Mouse (Mus musculus) forebrain, embryonic 10.5 days (tissue): Measurements from ENCODE around the gene Aldh18a1. TPM values are rescaled to one million over a fixed set of nuclear protein-coding genes. Genes with fewer than 3 reads are reported as not detected.
"Not testable (repeated sequence)": the region's sequence is repeated elsewhere in the genome, so short reads cannot be mapped to it uniquely, and the experiment has no call there.

Experiments used
- DNase-seq: peaks from one replicate; pipeline ENCODE4 v3.0.0-alpha.2; 2017; ENCODE audit warnings: low spot score; ENCODE audit errors: extremely low spot score
- H3K27ac ChIP-seq: fragments of 300-500 bp; sonication (generic); 2 replicates; pipeline ENCODE4 v1.5.1; 2016; ENCODE audit warnings: mild to moderate bottlenecking
- H3K27me3 ChIP-seq: fragments of 300-500 bp; sonication (generic); 2 replicates; pipeline ENCODE4 v1.6.1; 2016; ENCODE audit warnings: mild to moderate bottlenecking; ENCODE audit not compliant: poor library complexity, severe bottlenecking
- H3K36me3 ChIP-seq: fragments of 300-500 bp; sonication (generic); replicated peaks from 2 replicates; pipeline ENCODE4 v1.6.1; 2016; ENCODE audit warnings: mild to moderate bottlenecking, moderate library complexity
- H3K4me1 ChIP-seq: fragments of 300-500 bp; sonication (generic); 2 replicates; pipeline ENCODE4 v1.6.1; 2016
- H3K4me3 ChIP-seq: fragments of 300-500 bp; sonication (generic); 2 replicates; pipeline ENCODE4 v1.5.1; 2016; ENCODE audit warnings: mild to moderate bottlenecking, moderate library complexity
- H3K9me3 ChIP-seq: fragments of 300-500 bp; sonication (generic); 2 replicates; pipeline ENCODE4 v1.6.1; 2016; ENCODE audit warnings: mild to moderate bottlenecking, moderate library complexity
- WGBS: fragments of 180-500 bp; shearing (Covaris S2); methylation state at CpG from one replicate; pipeline ENCODE4 v1.1.7; 2016; 5-methylcytosine and 5-hydroxymethylcytosine counted together
- polyA plus RNA-seq: library from polyadenylated mRNA; unstranded; fragments of >200 nt; fragmentation: Nextera tagmentation; extraction: Ambion mirVana; gene quantifications from 2 replicates; pipeline ENCODE4 v1.2.1, GENCODE M21; 2016

The Aldh18a1 gene
- 114 and 115 TPM in 2 replicates for polyA plus RNA-seq

DNA sequence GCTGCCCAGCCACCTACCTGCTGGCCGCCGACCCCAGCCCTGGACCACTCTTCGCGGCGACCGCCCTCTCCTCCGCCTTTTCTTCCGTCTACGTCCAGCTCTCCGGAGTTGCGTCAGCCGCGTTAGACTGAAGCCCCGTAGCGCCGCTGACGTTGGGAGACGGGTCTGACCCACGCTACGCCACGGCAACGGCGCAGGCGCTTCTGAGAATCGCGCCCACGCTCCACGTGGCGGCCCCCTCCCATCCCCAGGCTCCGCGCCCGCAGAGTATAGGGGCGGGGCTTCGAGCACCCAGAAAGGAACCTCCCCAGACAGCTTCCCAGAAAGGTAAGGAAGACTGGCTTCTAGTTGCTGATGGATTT, at the start of gene Aldh18a1:
Gene Aldh18a1, minus strand, starts transcription at position 171 of the 362 bp plus-strand sequence.
- Histone ChIP-seq H3K27me3 (no peaks in the 10 kb centered on the region), H3K36me3 (peaks cover 28% of the 10 kb centered on the region), H3K4me3 (peak within 1 kb of the TSS; percentile 77), H3K9me3 (no peaks in the 10 kb centered on the region), H3K27ac (peak within 1 kb of the TSS; percentile 91), H3K4me1 (peaks cover 24% of the 10 kb centered on the region)
- peak; percentile 94 for DNase-seq
- under 1% methylated on average over 34 of the region's 34 CpGs for WGBS

DNA sequence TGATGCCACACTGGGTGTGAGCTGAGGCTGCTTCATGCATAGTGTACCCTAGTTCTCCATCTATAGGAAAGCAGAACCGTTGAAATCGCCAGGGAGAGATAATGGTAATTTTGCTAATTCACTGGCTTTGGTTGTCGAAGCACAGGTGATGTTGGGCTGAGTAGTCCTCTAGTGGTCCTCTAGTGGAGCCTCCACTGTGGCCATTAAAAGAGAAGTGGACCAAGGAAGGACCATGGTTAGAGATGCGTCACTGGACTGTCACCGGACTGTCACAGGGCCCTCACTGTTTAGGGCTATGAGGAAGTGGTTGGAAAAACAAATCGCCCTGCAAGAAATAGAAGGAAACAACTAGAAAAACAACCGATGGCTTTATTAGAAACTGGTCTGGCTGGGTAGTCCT, 49.3 kb upstream of the Aldh18a1 start:
- Histone ChIP-seq H3K27ac (no peak overlapping the region), H3K9me3 (no peaks in the 10 kb centered on the region), H3K4me1 (no peaks in the 10 kb centered on the region), H3K4me3 (no peak overlapping the region), H3K27me3 (no peaks in the 10 kb centered on the region), H3K36me3 (no peaks in the 10 kb centered on the region)
- WGBS = 83% methylated on average over 7 of the region's 7 CpGs
- DNase-seq = no peak

DNA sequence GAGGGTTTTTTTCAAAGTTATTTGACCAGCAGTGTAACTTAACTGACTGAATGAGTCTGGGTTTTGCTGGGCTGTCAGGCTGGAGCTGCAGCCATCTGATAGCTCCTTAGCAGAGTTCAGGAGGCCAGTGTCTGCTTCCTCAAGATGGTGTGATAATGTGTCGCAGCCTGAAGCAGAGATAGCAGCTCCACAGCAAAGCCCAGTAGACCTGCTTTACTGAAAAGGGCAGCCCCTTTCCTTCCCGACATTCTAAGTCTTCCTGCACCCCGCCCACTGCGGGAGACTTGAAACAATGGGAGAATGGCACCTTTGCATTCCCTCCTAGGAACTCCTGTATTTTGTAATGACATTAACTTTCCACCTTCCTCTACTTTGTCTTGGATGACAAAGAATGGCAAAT, 48.8 kb upstream of the Aldh18a1 start:
- Histone ChIP-seq H3K4me1 (no peaks in the 10 kb centered on the region), H3K27ac (no peak overlapping the region), H3K9me3 (no peaks in the 10 kb centered on the region), H3K4me3 (no peak overlapping the region), H3K36me3 (no peaks in the 10 kb centered on the region), H3K27me3 (no peaks in the 10 kb centered on the region)
- 68% methylated on average over 4 of the region's 4 CpGs for WGBS
- DNase-seq = no peak

DNA sequence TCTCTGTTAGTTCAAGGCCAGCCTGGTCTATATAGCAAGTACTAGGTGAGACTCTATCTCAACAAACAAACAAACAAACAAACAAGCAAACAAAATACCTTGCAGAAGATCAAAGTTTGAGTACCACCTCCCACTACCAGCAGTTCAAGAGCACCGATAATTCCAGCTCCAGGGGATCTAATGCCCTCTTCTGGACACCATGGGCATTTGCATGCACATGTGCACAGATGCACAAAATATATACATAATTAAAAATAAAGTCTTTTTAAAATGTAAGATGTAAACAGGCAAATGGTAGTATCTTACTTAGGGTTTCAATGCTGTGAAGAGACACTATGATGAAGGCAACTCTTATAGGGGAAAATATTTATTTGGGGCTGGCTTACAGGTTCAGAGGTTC, 44.9 kb upstream of the Aldh18a1 start:
- WGBS = 58% methylated on average over 1 of the region's 1 CpGs
- Histone ChIP-seq H3K9me3 (no peaks in the 10 kb centered on the region), H3K27ac (no peak overlapping the region), H3K4me3 (no peak overlapping the region), H3K27me3 (no peaks in the 10 kb centered on the region), H3K4me1 (no peaks in the 10 kb centered on the region), H3K36me3 (no peaks in the 10 kb centered on the region)
- no peak for DNase-seq

DNA sequence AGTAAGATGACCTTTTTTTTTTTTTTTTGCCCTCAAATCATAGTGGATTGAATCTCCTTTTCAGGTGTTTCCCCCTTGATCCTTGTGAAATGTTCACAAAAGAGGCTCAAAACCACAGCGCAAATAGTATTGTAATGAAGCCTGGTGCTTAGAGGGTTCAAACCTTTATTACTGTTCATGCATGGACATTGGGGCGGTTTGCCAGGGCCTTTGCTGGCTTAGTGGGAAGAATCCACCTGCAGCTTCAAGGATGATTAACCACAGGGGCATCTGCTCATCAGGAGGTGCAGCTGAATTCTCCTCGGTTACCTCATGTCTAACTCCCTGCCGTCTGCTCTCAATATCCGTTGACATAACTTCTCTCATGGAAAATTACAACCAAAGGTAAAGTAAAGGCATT, 44.4 kb upstream of the Aldh18a1 start:
- Histone ChIP-seq H3K9me3 (no peaks in the 10 kb centered on the region), H3K27ac (no peak overlapping the region), H3K4me1 (no peaks in the 10 kb centered on the region), H3K4me3 (no peak overlapping the region), H3K27me3 (no peaks in the 10 kb centered on the region), H3K36me3 (no peaks in the 10 kb centered on the region)
- 90% methylated on average over 5 of the region's 5 CpGs for WGBS
- no peak for DNase-seq

DNA sequence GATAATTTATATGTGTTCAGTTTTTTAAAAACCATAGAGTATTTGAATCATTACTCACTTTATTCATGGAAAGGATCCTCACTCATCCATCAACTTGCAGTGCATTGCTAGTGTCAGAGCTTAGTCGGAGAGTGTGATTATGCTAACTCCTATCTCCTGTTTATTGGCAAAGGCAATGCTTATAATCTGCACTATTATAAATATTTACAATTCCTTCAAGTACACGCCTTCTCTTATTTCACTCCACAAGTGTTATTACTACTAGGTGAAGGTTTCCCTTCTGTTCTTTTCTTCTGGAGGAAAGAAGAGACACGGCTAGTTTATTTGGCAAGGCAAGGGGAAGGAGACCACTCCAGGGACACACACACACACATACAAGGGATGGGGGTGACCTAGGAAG, 43.9 kb upstream of the Aldh18a1 start:
- DNase-seq = no peak
- H3K4me1 ChIP-seq = no peaks in the 10 kb centered on the region
- H3K4me3 ChIP-seq = no peak overlapping the region
- H3K9me3 ChIP-seq = no peaks in the 10 kb centered on the region
- no peak overlapping the region for H3K27ac ChIP-seq
- no peaks in the 10 kb centered on the region for H3K27me3 ChIP-seq
- 89% methylated on average over 3 of the region's 3 CpGs for WGBS
- H3K36me3 ChIP-seq = no peaks in the 10 kb centered on the region

DNA sequence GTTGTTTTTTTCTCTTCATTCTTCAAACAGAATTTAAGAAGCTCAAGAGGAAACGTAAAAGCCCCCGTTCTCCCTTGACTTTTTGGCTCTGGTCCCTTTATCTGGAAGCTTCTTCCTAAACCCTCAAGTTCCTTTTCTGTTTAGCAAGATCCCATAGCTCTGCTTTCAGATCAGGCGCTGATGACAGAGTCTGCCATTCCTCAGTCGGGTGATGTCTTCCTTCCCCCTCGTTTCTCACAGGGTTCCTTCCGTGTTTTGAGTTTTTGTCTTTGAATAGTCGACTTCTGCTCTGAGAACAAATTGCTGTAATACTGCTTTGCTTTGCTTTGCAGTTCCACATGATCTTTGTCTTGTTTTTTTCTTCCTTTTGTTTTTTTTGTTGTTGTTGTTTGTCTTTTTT, 42.3 kb upstream of the Aldh18a1 start:
- H3K36me3 ChIP-seq = no peaks in the 10 kb centered on the region
- WGBS = 87% methylated on average over 7 of the region's 7 CpGs
- no peaks in the 10 kb centered on the region for H3K9me3 ChIP-seq
- H3K4me1 ChIP-seq = no peaks in the 10 kb centered on the region
- no peak for DNase-seq
- no peak overlapping the region for H3K27ac ChIP-seq
- H3K27me3 ChIP-seq = no peaks in the 10 kb centered on the region
- H3K4me3 ChIP-seq = no peak overlapping the region

DNA sequence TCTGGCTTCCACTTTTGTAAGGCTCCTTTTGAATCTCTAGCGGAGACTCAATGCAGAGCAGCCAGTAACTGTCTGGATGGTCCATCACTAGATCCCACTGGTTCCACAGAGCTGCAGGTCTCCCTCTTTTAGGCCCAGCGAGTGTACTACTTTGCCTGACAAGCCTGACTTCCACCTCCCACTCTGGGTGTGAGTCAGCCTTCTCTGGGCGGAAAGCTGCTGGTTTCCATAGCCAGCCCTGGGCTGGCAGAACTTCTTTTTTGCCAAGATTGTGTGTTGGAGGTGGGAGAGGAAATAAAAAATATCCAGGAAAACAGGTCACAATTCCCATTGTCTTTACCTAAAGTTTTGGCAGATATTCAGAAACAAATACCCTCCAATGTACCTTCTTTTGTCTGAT, 41.8 kb upstream of the Aldh18a1 start:
- no peak overlapping the region for H3K4me3 ChIP-seq
- no peak overlapping the region for H3K27ac ChIP-seq
- H3K9me3 ChIP-seq = no peaks in the 10 kb centered on the region
- WGBS = 87% methylated on average over 3 of the region's 3 CpGs
- H3K36me3 ChIP-seq = no peaks in the 10 kb centered on the region
- H3K4me1 ChIP-seq = no peaks in the 10 kb centered on the region
- no peaks in the 10 kb centered on the region for H3K27me3 ChIP-seq
- DNase-seq = no peak

DNA sequence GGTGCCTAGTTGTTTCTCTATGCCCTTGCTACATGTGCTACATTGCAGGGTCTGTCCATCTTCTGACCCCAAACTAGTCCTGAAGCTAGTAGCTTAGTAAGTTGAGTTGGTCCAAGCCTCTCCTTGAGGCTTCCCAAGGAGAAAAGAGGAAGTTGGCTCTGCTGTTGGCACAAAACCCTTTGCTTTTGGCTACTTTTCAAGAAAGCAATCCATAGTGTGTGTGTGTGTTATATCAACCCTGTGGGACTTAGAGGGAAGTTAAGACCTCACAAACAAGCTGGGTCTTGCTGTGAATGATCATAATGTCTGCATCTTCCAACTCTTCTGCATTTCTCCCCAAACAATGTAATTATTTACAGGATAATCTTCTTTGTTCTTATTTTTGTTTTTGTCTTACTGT, 40.7 kb upstream of the Aldh18a1 start:
- H3K4me3 ChIP-seq = no peak overlapping the region
- H3K27me3 ChIP-seq = no peaks in the 10 kb centered on the region
- DNase-seq = no peak
- no peaks in the 10 kb centered on the region for H3K36me3 ChIP-seq
- H3K9me3 ChIP-seq = no peaks in the 10 kb centered on the region
- H3K4me1 ChIP-seq = no peaks in the 10 kb centered on the region
- H3K27ac ChIP-seq = no peak overlapping the region

DNA sequence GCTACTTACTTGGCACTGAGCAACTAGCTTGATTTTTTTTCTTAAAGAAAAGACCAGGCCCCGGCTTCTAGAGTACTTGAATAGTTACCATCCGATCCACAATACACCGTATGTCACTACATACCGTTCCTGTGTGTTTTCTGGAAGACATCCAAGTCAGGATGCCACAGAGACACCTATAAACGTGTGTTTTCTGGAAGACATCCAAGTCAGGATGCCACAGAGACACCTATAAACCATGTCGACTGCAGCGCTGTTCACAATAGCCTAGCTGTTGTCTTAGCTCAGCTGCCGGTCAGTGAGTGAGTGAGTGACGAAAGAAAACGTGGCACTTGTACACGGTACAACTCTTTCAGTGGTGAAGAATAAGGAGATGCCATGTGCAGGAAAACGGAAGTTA, 37.7 kb upstream of the Aldh18a1 start:
- Histone ChIP-seq H3K27ac (no peak overlapping the region), H3K9me3 (no peaks in the 10 kb centered on the region), H3K36me3 (no peaks in the 10 kb centered on the region), H3K4me1 (no peaks in the 10 kb centered on the region), H3K27me3 (peaks cover 4% of the 10 kb centered on the region; the same call in 1 of the 2 replicates), H3K4me3 (no peak overlapping the region)
- DNase-seq = no peak
- 83% methylated on average over 12 of the region's 12 CpGs for whole genome bisulfite sequencing

DNA sequence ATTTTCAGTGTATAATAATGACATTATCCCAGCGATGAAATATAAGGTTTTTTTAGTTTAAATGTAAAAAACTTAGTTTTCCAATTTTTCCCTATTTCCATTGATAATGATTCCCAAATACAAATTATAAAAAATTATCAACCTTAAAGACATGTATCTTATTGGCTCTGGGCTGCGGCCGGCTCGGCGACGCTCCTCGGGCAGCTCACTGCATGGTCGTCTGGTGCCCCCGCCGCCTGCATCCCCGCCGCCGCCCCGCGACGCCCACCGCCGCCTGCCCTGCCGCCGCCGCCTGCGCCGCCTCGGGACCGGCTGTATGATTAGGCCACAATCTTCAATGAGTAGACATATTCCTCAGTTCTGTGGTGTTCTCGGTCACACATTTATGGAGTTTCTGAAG, 33.4 kb upstream of the Aldh18a1 start:
- not testable (repeated sequence) for H3K9me3 ChIP-seq, DNase-seq, H3K4me1 ChIP-seq, H3K27me3 ChIP-seq, H3K4me3 ChIP-seq, H3K36me3 ChIP-seq, H3K27ac ChIP-seq
- WGBS = 60% methylated on average over 14 of the region's 26 CpGs

DNA sequence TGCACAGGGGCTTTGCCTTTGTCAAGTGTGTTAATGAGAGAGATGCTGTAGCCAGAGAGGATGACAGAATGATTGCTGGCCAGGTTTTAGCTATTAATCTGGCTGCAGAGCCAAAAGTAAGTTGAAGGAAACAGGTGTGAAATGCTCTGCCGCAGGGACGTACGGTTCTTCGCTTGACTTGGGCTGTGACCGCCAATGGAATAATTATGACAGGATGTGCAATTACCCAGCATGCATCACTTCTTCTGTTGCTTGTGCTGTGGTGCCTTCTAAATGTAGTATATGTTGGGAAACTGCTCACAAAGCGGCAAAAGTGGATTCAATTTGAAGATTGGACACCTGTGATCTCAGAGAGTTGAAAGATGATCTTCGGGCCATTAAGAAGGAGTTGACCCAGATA, 27.8 kb upstream of the Aldh18a1 start:
- H3K27me3 ChIP-seq = peaks cover 2% of the 10 kb centered on the region; the same call in 1 of the 2 replicates
- H3K4me3 ChIP-seq = no peak overlapping the region
- H3K27ac ChIP-seq = no peak overlapping the region
- 92% methylated on average over 7 of the region's 7 CpGs for WGBS
- peaks cover 10% of the 10 kb centered on the region for H3K4me1 ChIP-seq
- no peak for DNase-seq
- H3K9me3 ChIP-seq = no peaks in the 10 kb centered on the region
- no peaks in the 10 kb centered on the region for H3K36me3 ChIP-seq

DNA sequence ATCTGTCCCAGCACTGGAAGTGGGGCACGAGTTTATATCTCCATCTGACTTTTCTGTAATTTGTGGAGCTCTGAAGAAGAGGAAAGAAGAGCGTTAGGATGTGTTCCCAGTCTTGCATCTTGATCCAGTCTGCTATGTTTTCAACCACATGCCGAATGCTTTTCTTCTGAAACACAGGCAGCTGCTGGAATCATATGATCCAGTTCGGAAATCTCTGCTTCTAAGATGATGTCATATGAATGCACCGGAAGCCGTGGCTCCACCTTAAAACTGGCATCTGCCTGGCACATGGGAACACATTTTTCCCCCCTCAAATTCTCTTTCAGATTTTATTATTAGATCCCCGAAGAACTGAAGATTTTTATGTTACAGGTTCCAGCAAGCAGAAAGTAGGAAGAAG, 26.5 kb upstream of the Aldh18a1 start:
- H3K27me3 ChIP-seq = no peaks in the 10 kb centered on the region
- DNase-seq = no peak
- H3K9me3 ChIP-seq = no peaks in the 10 kb centered on the region
- H3K36me3 ChIP-seq = peaks cover under 1% of the 10 kb centered on the region
- H3K4me3 ChIP-seq = no peak overlapping the region
- H3K27ac ChIP-seq = no peak overlapping the region
- WGBS = 89% methylated on average over 7 of the region's 7 CpGs
- H3K4me1 ChIP-seq = peaks cover 12% of the 10 kb centered on the region

DNA sequence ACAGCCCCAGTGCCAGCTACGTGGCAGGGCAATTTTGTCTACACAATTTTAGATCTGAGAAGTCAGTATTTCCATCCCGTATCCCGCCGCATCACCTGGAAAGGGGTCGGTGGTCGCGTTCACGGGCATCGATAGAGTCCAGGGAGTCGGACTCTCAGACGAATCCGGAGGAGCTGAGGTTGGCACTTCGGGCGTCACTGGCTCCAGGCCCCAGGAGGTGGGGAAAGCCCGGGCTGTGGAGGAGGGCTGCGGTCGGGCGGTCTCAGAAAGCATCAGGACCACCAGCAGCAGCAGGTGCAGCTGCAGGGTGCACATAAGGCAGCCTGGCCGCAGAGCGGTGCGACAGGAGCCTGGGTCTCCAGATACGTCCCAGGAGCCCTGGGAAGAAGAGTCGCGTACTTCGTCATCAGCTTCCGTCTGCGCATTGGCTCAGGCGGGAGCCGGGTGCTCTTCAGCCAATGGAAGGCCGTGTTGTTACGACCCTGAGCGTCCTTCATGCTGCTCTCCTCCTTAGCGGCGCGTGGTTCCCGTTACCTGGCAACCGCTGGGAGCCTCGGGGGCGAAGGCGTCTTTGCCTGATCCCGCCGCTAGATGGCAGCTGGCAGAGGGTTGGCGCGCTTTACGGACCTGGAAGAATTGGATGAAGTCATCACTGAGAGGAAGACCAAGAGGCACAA, 23.7 kb upstream of the Aldh18a1 start, which contains the start of the genes Tctn3 and Entpd1:
Gene Tctn3, minus strand, starts transcription at position 404 of the 677 bp plus-strand sequence.
Gene Entpd1, plus strand, starts transcription at position 537 of the 677 bp plus-strand sequence.
- H3K36me3 ChIP-seq = peaks cover 29% of the 10 kb centered on the region
- H3K27ac ChIP-seq = peak within 1 kb of the TSS; percentile 84
- peaks cover 12% of the 10 kb centered on the region for H3K4me1 ChIP-seq
- peak within 1 kb of the TSS; percentile 77 for H3K4me3 ChIP-seq
- H3K9me3 ChIP-seq = no peaks in the 10 kb centered on the region
- DNase-seq = peak; percentile 98
- under 1% methylated on average over 45 of the region's 45 CpGs for WGBS
- no peaks in the 10 kb centered on the region for H3K27me3 ChIP-seq
